Mouse (Mus musculus) urinary bladder, adult 18-20 months (tissue): Measurements from ENCODE around the gene R3hdml.
"Not testable (repeated sequence)": the region's sequence is repeated elsewhere in the genome, so short reads cannot be mapped to it uniquely, and the experiment has no call there.

Experiments
- DNase-seq, 2 experiments: peaks; one replicate each; pipeline ENCODE4 v3.0.0; 2022; ENCODE audit warnings: low spot score in 2 of 2, mixed read lengths in 2 of 2

The R3hdml gene

GRCm38 (mm10) chr2:163492018-163492417 lies at the start of gene R3hdml:
TSS of gene R3hdml (plus strand) at chr2:163492318.
- DNase-seq: no peak

GRCm38 (mm10) chr2:163443543-163443942 lies 48.6 kb upstream of the R3hdml start:
- DNase-seq: no peak

- no peak for DNase-seq
Observed at GRCm38 (mm10) chr2:163444017-163444416, 48.1 kb upstream of the R3hdml start.

GRCm38 (mm10) chr2:163447375-163447774 lies 44.7 kb upstream of the R3hdml start:
- DNase-seq: no peak

- DNase-seq: no peak
Observed at GRCm38 (mm10) chr2:163449276-163449675, 42.8 kb upstream of the R3hdml start.

GRCm38 (mm10) chr2:163450668-163451295 lies 41.3 kb upstream of the R3hdml start:
- DNase-seq: no peak

- DNase-seq: no peak
Observed at GRCm38 (mm10) chr2:163452738-163453137, 39.4 kb upstream of the R3hdml start.

GRCm38 (mm10) chr2:163453378-163453777 lies 38.7 kb upstream of the R3hdml start:
- DNase-seq: no peak

GRCm38 (mm10) chr2:163458539-163459265 lies 33.4 kb upstream of the R3hdml start:
- DNase-seq: no peak

GRCm38 (mm10) chr2:163459380-163459779 lies 32.7 kb upstream of the R3hdml start:
- DNase-seq: no peak

GRCm38 (mm10) chr2:163460622-163461021 lies 31.5 kb upstream of the R3hdml start:
- no peak for DNase-seq

- not testable (repeated sequence) for DNase-seq
Observed at GRCm38 (mm10) chr2:163461307-163461706, 30.8 kb upstream of the R3hdml start.

GRCm38 (mm10) chr2:163462386-163462785 lies 29.7 kb upstream of the R3hdml start:
- no peak for DNase-seq

- no peak for DNase-seq
Observed at GRCm38 (mm10) chr2:163462801-163463200, 29.3 kb upstream of the R3hdml start.

GRCm38 (mm10) chr2:163463251-163463769 lies 28.8 kb upstream of the R3hdml start:
- DNase-seq: no peak

- no peak for DNase-seq
Observed at GRCm38 (mm10) chr2:163463998-163464397, 28.1 kb upstream of the R3hdml start.

GRCm38 (mm10) chr2:163464562-163464961 lies 27.6 kb upstream of the R3hdml start:
- no peak for DNase-seq

- DNase-seq: no peak
Observed at GRCm38 (mm10) chr2:163466771-163467170, 25.3 kb upstream of the R3hdml start.

- no peak for DNase-seq
Observed at GRCm38 (mm10) chr2:163467585-163467984, 24.5 kb upstream of the R3hdml start.

GRCm38 (mm10) chr2:163468866-163469265 lies 23.3 kb upstream of the R3hdml start:
- no peak for DNase-seq

GRCm38 (mm10) chr2:163469711-163470110 lies 22.4 kb upstream of the R3hdml start:
- DNase-seq: no peak

GRCm38 (mm10) chr2:163471136-163471535 lies 21.0 kb upstream of the R3hdml start:
- no peak for DNase-seq
